Mouse (Mus musculus): ENCODE measurements around the gene Snx8. TPM values are rescaled to one million over a fixed set of nuclear protein-coding genes. Genes with fewer than 3 reads are reported as not detected.

The Snx8 gene
- total RNA-seq (2023), result 10 to 100 TPM; 29.2 to 33.8 TPM

GRCm38 (mm10) chr5:140388588-140389576, at the start of gene Snx8:
TSS of gene Snx8 (minus strand) at chr5:140389262.

GRCm38 (mm10) chr5:140418489-140419441, 29.7 kb upstream of the Snx8 start, which contains the start of gene Eif3b:
TSS of gene Eif3b (plus strand) at chr5:140419328.

GRCm38 (mm10) chr5:140331615-140332512, 57.2 kb downstream of the Snx8 start, which contains the start of gene Mrm2:
TSS of gene Mrm2 (minus strand) at chr5:140331898.

GRCm38 (mm10) chr5:140321042-140321755, 67.9 kb downstream of the Snx8 start, which contains the start of the genes Mad1l1 and Nudt1:
TSS of gene Mad1l1 (minus strand) at chr5:140321552.
TSS of gene Nudt1 (plus strand) at chr5:140321656.

Other genes starting within 250 kb of the Snx8 start
- 10 to 100 TPM; 32.0 to 39.6 TPM for gene Mad1l1, start 67.7 kb downstream of the Snx8 start, total RNA-seq (2023)
- 1 to 10 TPM; 4.6 to 8.2 TPM for gene Nudt1, start 67.6 kb downstream of the Snx8 start, total RNA-seq (2023)
- gene Mrm2, start 57.4 kb downstream of the Snx8 start, total RNA-seq (2023), result 1 to 10 TPM; 3.6 to 4.0 TPM
- 100 to 1,000 TPM in 1 of 2 experiments, 10 to 100 TPM in 1; 96.1 to 101 TPM for gene Eif3b, start 30.1 kb upstream of the Snx8 start, total RNA-seq (2023)
- not detected for gene Gm4869, start 56.4 kb upstream of the Snx8 start, total RNA-seq (2023)
- 10 to 100 TPM; 84.5 to 90.8 TPM for gene Chst12, start 116.3 kb upstream of the Snx8 start, total RNA-seq (2023)
- gene Grifin, start 175.8 kb upstream of the Snx8 start, total RNA-seq (2023), result not detected
- 100 to 1,000 TPM; 121 to 194 TPM for gene Lfng, start 218.1 kb upstream of the Snx8 start, total RNA-seq (2023)